ENCODE assay signal across 12 mouse cellular contexts in genomic region chr2:70673445-70674126, GRCm38 (mm10). TPM values are rescaled to one million over a fixed set of nuclear protein-coding genes. Genes with fewer than 3 reads are reported as not detected.
A peak's percentile ranks its signal among the peaks of the same experiment; 100 is the strongest.
DNase-seq lines count a peak whose midpoint lies in the region; ATAC-seq and TF ChIP-seq lines count a peak whose summit lies in the region.
"Had no signal": no experiment of that assay in that cellular context is flagged by ENCODE, and none has a peak within 500 bp of the region (broad histone marks: within the 10 kb centered on the region; RNA-seq: fewer than 3 reads in every experiment).

No protein-coding gene starts in this region.

- TF ChIP-seq POLR2A in CH12.LX (IDR thresholded peaks at IDR 0.05; ENCODE audit: low read depth, low read length): no peak

- peak; percentile 18 for DNase-seq in embryo, embryonic 10.5 days (ENCODE audit: low spot score)
- DNase-seq in embryo, embryonic 9.5 days (ENCODE audit: extremely low spot score): no peak
- peak; percentile 36 to 49 for DNase-seq in kidney, postnatal 36 days
- no peak for DNase-seq in kidney, postnatal 4 days
- peak; percentile 16 for DNase-seq in CH12.LX (ENCODE audit: extremely low read depth)
- DNase-seq in induced T-regulatory cell, adult 2 months (ENCODE audit: low read depth): peak; percentile 43
- DNase-seq in ovary, postnatal 36 days (ENCODE audit: low spot score): no peak
- DNase-seq: gastrocnemius, postnatal 14 days; thymus, postnatal 14 days had no signal

- no peaks in the 10 kb centered on the region for H3K9me3 ChIP-seq in CH12.LX (replicated peaks; ENCODE audit: low read length)
- H3K9me3 ChIP-seq: embryonic facial prominence, embryonic 15.5 days had no signal

- no peak overlapping the region for H3K9ac ChIP-seq in CH12.LX (ENCODE audit: insufficient read depth, low read depth)
- H3K9ac ChIP-seq: embryonic facial prominence, embryonic 15.5 days had no signal

- H3K36me3 ChIP-seq in CH12.LX (replicated peaks in 1 of 2; ENCODE audit: control insufficient read depth in 1 of 2, insufficient read depth in 1 of 2, low read length in 1 of 2): peaks cover 6 to 51% of the 10 kb centered on the region in 2 experiments

- TF ChIP-seq RAD21 in CH12.LX (IDR thresholded peaks at IDR 0.05; ENCODE audit: low read depth, low read length): peak; percentile 6

- H3K4me3 ChIP-seq in CH12.LX (replicated peaks in 1 of 3; ENCODE audit: low read depth in 2 of 3, low read length in 2 of 3, poor library complexity in 1 of 3): no peak overlapping the region
- H3K4me3 ChIP-seq: embryonic facial prominence, embryonic 15.5 days had no signal

- dilution Hi-C loops in CH12.LX (cut with MboI; ENCODE audit: extremely low pct_ligation_motif_present, extremely low pct_unique_long_range_greater_than_20kb, low sequenced_read_pairs): no loop called here

- peak in 1 of 2 experiments; percentile 56; a peak in 2 of 4 replicates for TF ChIP-seq CTCF in CH12.LX (conservative IDR thresholded peaks at IDR 0.05 in 1 of 2, IDR thresholded peaks at IDR 0.05 in 1 of 2; ENCODE audit: low read depth in 2 of 2, low read length in 2 of 2)

- peaks cover 50% of the 10 kb centered on the region for H3K79me2 ChIP-seq in CH12.LX (replicated peaks; ENCODE audit: control insufficient read depth, extremely low read depth, insufficient read depth, poor library complexity, severe bottlenecking)

- TF ChIP-seq EP300 in CH12.LX (IDR thresholded peaks at IDR 0.05; ENCODE audit: low read length): no peak

- H3K27me3 ChIP-seq in CH12.LX (replicated peaks): no peaks in the 10 kb centered on the region
- H3K27me3 ChIP-seq: embryonic facial prominence, embryonic 15.5 days had no signal

- ATAC-seq in granulocyte monocyte progenitor cell, adult 5-6 weeks (replicated peaks; ENCODE audit: poor library complexity, severe bottlenecking): no peak

- in situ Hi-C loops in CH12.LX (cut with MboI; ENCODE audit: low pct_ligation_motif_present, low pct_unique_long_range_greater_than_20kb, low sequenced_read_pairs): no loop called here

- no peak overlapping the region for H3K4me2 ChIP-seq in CH12.LX (ENCODE audit: insufficient read depth, low read depth, poor library complexity, severe bottlenecking)
- H3K4me2 ChIP-seq: embryonic facial prominence, embryonic 15.5 days had no signal

- H3K4me1 ChIP-seq in CH12.LX (ENCODE audit: control insufficient read depth in 1 of 2, insufficient read depth in 2 of 2): peaks cover 14 to 33% of the 10 kb centered on the region in 2 experiments; a peak in 3 of 4 replicates
- H3K4me1 ChIP-seq: embryonic facial prominence, embryonic 15.5 days had no signal

- H3K27ac ChIP-seq in CH12.LX (ENCODE audit: insufficient read depth, low read depth): no peak overlapping the region
- H3K27ac ChIP-seq: embryonic facial prominence, embryonic 15.5 days had no signal

TF ChIP-seq in CH12.LX, 34 proteins besides CTCF, POLR2A, EP300 and RAD21:
- peak; percentile 16; the same call in 1 of the 2 replicates for TF ChIP-seq SMC3 (IDR thresholded peaks at IDR 0.05; ENCODE audit: low read depth, low read length)
- no peak for TF ChIP-seq PAX5 (IDR thresholded peaks at IDR 0.05; ENCODE audit: low read length)

RNA-seq across cellular contexts. Expression of gene Gm26558, which starts 11.7 kb away (rescaled TPM):
- 0.63 and 0.64 TPM in 2 replicates for total RNA-seq in CH12.LX (2012; rRNA removed)
- not detected in 2 replicates for total RNA-seq in CH12.LX (2014; rRNA removed)
- polyA plus RNA-seq in CH12.LX (2012; ENCODE audit: insufficient read length, low read depth): 0.33 TPM in 1 of 2 replicates, not detected in the other
- total RNA-seq in granulocyte monocyte progenitor cell, adult 5-6 weeks (2014; fragmentation: Nextera tagmentation): not detected in 2 replicates
- total RNA-seq in granulocyte monocyte progenitor cell, adult 5-6 weeks (2017): 0.46 TPM in 1 of 2 replicates, not detected in the other
- total RNA-seq: hematopoietic stem cell, adult 5-6 weeks had no signal

RNA-seq across cellular contexts. Expression of gene Gorasp2, which starts 12.2 kb away (rescaled TPM):
- total RNA-seq in CH12.LX (2012; rRNA removed) (65.4 and 74.9 TPM in 2 replicates), CH12.LX (2014; rRNA removed) (72.0 and 77.4 TPM in 2 replicates)
- 115 and 145 TPM in 2 replicates for polyA plus RNA-seq in CH12.LX (2012; ENCODE audit: insufficient read length, low read depth)
- 200 and 229 TPM in 2 replicates for total RNA-seq in granulocyte monocyte progenitor cell, adult 5-6 weeks (2014; fragmentation: Nextera tagmentation)
- 80.5 and 85.8 TPM in 2 replicates for total RNA-seq in granulocyte monocyte progenitor cell, adult 5-6 weeks (2017)

Comparison
In these comparisons a context has a peak if more than half of its experiments do, and no peak if none do; other contexts are left out.
1. DNase-seq: peak in embryo, embryonic 10.5 days (single experiment), kidney, postnatal 36 days (2 of 2), CH12.LX (single experiment) and induced T-regulatory cell, adult 2 months (single experiment); none in embryo, embryonic 9.5 days (single experiment), kidney, postnatal 4 days (0 of 2) and ovary, postnatal 36 days (single experiment).